8 mouse cellular contexts compared by ENCODE assay signal in genomic region chr1:52951146-52951868, GRCm38 (mm10).
DNase-seq lines count a peak whose midpoint lies in the region; ATAC-seq and TF ChIP-seq lines count a peak whose summit lies in the region.

No protein-coding gene starts in this region.

- TF ChIP-seq CTCF in kidney, postnatal 0 days (IDR thresholded peaks at IDR 0.05; ENCODE audit: low read depth): no peak
- TF ChIP-seq CTCF in stomach, postnatal 0 days (IDR thresholded peaks at IDR 0.05; ENCODE audit: low read depth): no peak

- no peak overlapping the region for H3K27ac ChIP-seq in midbrain, embryonic 11.5 days (ENCODE audit: low read depth, low read length)
- H3K27ac ChIP-seq in midbrain, embryonic 13.5 days: no peak overlapping the region
- no peak overlapping the region for H3K27ac ChIP-seq in kidney, postnatal 0 days
- H3K27ac ChIP-seq in stomach, postnatal 0 days (replicated peaks): no peak overlapping the region

- no peak overlapping the region for H3K9ac ChIP-seq in midbrain, embryonic 11.5 days (ENCODE audit: low read length)
- H3K9ac ChIP-seq in midbrain, embryonic 13.5 days (replicated peaks): no peak overlapping the region
- H3K9ac ChIP-seq in kidney, postnatal 0 days (ENCODE audit: low read depth, low read length): no peak overlapping the region
- no peak overlapping the region for H3K9ac ChIP-seq in stomach, postnatal 0 days (ENCODE audit: low read length)

- no peak for TF ChIP-seq EP300 in stomach, postnatal 0 days (optimal IDR thresholded peaks at IDR 0.05)

- no peaks in the 10 kb centered on the region for H3K9me3 ChIP-seq in midbrain, embryonic 11.5 days (ENCODE audit: control insufficient read depth, low read length)
- H3K9me3 ChIP-seq in midbrain, embryonic 13.5 days: no peaks in the 10 kb centered on the region
- H3K9me3 ChIP-seq in kidney, postnatal 0 days (replicated peaks; ENCODE audit: low read length): no peaks in the 10 kb centered on the region
- no peaks in the 10 kb centered on the region for H3K9me3 ChIP-seq in stomach, postnatal 0 days (ENCODE audit: control insufficient read depth, low read length)

- peaks cover 13% of the 10 kb centered on the region for H3K4me1 ChIP-seq in midbrain, embryonic 11.5 days (ENCODE audit: control insufficient read depth, insufficient read depth, low read length)
- H3K4me1 ChIP-seq in midbrain, embryonic 13.5 days (replicated peaks): peaks cover 19% of the 10 kb centered on the region
- H3K4me1 ChIP-seq in kidney, postnatal 0 days (replicated peaks; ENCODE audit: insufficient read depth, low read length): no peaks in the 10 kb centered on the region; the same call in 1 of the 2 replicates
- no peaks in the 10 kb centered on the region for H3K4me1 ChIP-seq in stomach, postnatal 0 days (replicated peaks; ENCODE audit: control insufficient read depth, insufficient read depth)

- H3K36me3 ChIP-seq in midbrain, embryonic 11.5 days (ENCODE audit: control insufficient read depth, insufficient read depth, low read length): no peaks in the 10 kb centered on the region
- no peaks in the 10 kb centered on the region for H3K36me3 ChIP-seq in midbrain, embryonic 13.5 days
- no peaks in the 10 kb centered on the region for H3K36me3 ChIP-seq in kidney, postnatal 0 days (ENCODE audit: insufficient read depth, low read length)
- H3K36me3 ChIP-seq in stomach, postnatal 0 days (ENCODE audit: control insufficient read depth, insufficient read depth, low read length): no peaks in the 10 kb centered on the region

- WGBS in midbrain, embryonic 11.5 days: 57% methylated on average over 5 of the region's 5 CpGs
- WGBS in midbrain, embryonic 13.5 days: 50% methylated on average over 5 of the region's 5 CpGs
- WGBS in kidney, postnatal 0 days: 37% methylated on average over 5 of the region's 5 CpGs
- 16% methylated on average over 5 of the region's 5 CpGs for WGBS in stomach, postnatal 0 days

- no peak overlapping the region for H3K4me3 ChIP-seq in midbrain, embryonic 11.5 days (ENCODE audit: low read depth, low read length)
- H3K4me3 ChIP-seq in midbrain, embryonic 13.5 days (replicated peaks): no peak overlapping the region
- H3K4me3 ChIP-seq in kidney, postnatal 0 days (replicated peaks; ENCODE audit: low read depth, low read length): no peak overlapping the region
- no peak overlapping the region for H3K4me3 ChIP-seq in stomach, postnatal 0 days (ENCODE audit: low read depth, low read length)

- no peak overlapping the region for H3K4me2 ChIP-seq in midbrain, embryonic 11.5 days
- H3K4me2 ChIP-seq in midbrain, embryonic 13.5 days (replicated peaks): no peak overlapping the region
- H3K4me2 ChIP-seq in kidney, postnatal 0 days (ENCODE audit: low read length): no peak overlapping the region
- 0 out of 2 replicates have a peak overlapping the region, but pooled peaks have one; percentile 1 for H3K4me2 ChIP-seq in stomach, postnatal 0 days (replicated peaks; ENCODE audit: low read depth)

- 0 out of 2 replicates have a peak, but pooled peaks cover 2% of the 10 kb centered on the region for H3K27me3 ChIP-seq in midbrain, embryonic 11.5 days (ENCODE audit: control insufficient read depth, insufficient read depth, low read length)
- no peaks in the 10 kb centered on the region for H3K27me3 ChIP-seq in midbrain, embryonic 13.5 days
- H3K27me3 ChIP-seq in kidney, postnatal 0 days (ENCODE audit: insufficient read depth, low read length): no peaks in the 10 kb centered on the region
- H3K27me3 ChIP-seq in stomach, postnatal 0 days (ENCODE audit: control insufficient read depth, insufficient read depth, low read length): no peaks in the 10 kb centered on the region

- 0 out of 2 replicates have a peak, but pooled peaks have one; percentile 18 for ATAC-seq in midbrain, embryonic 11.5 days (ENCODE audit: low FRiP score)
- no peak for ATAC-seq in midbrain, embryonic 13.5 days
- ATAC-seq in kidney, postnatal 0 days (replicated peaks; ENCODE audit: low FRiP score, low read depth): no peak
- ATAC-seq in stomach, postnatal 0 days (ENCODE audit: low FRiP score, low TSS enrichment): no peak

- peak; percentile 49 for DNase-seq in embryo, embryonic 10 days (ENCODE audit: low spot score)
- DNase-seq in embryo, embryonic 9.5 days (ENCODE audit: extremely low spot score): no peak
- DNase-seq in midbrain, embryonic 11.5 days (ENCODE audit: low spot score, missing footprints): peak; percentile 83
- DNase-seq in kidney, postnatal 0 days (ENCODE audit: low spot score): peak; percentile 11
- no peak for DNase-seq in stomach, postnatal 0 days (ENCODE audit: low spot score)
- no peak for DNase-seq in spleen, postnatal 10 days (ENCODE audit: low spot score in 2 of 2)
- DNase-seq in thymus, postnatal 36 days: no peak

Comparison
In these comparisons a context has a peak if more than half of its experiments do, and no peak if none do; other contexts are left out.
1. DNase-seq: peak in embryo, embryonic 10 days (single experiment), midbrain, embryonic 11.5 days (single experiment) and kidney, postnatal 0 days (single experiment); none in embryo, embryonic 9.5 days (single experiment), stomach, postnatal 0 days (single experiment), spleen, postnatal 10 days (0 of 2) and thymus, postnatal 36 days (0 of 2).